Mouse (Mus musculus): ENCODE data around the gene Ppp1r13b. TPM values are rescaled to one million over a fixed set of nuclear protein-coding genes. Genes with fewer than 3 reads are reported as not detected.

Gene Ppp1r13b
- polyA plus RNA-seq, 1 experiment from 2014 or later = 17.9 TPM

DNA sequence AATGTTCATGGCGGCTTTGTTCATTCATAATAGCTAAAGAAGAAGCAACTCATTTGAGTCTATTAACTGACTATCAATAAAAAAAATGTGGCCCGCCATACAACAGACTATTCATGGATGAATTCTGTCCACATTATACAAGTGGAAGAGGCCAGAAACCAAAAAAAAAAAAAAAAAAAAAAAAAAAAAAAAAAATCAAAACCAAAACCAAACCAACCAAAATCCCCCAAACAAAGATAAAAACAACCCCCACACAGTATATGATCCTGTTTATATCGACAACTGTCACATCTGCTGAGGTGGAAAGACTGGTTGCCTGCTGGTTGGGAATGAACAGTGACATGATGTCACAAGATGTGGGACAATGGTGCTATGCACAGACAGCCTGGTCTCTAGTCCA lies 32.4 kb downstream of the Ppp1r13b start:
- no peaks in the 10 kb centered on the region for H3K9me3 ChIP-seq (ENCODE audit: control insufficient read depth, low read length)
- WGBS = 86% methylated on average over 3 of the region's 3 CpGs
- H3K27ac ChIP-seq (ENCODE audit: low read depth, low read length) = no peak overlapping the region
- no peaks in the 10 kb centered on the region for H3K27me3 ChIP-seq (replicated peaks; ENCODE audit: control insufficient read depth, insufficient read depth, low read length)
- 0 out of 2 replicates have a peak, but pooled peaks cover 5% of the 10 kb centered on the region for H3K36me3 ChIP-seq (ENCODE audit: control insufficient read depth, insufficient read depth, low read length)
- no peak overlapping the region for H3K4me2 ChIP-seq (ENCODE audit: low read length)
- no peaks in the 10 kb centered on the region for H3K4me1 ChIP-seq (ENCODE audit: control insufficient read depth, insufficient read depth, low read depth, low read length)
- no peak overlapping the region for H3K9ac ChIP-seq (ENCODE audit: low read depth, low read length)
- no peak for ATAC-seq
- H3K4me3 ChIP-seq (ENCODE audit: low read length) = no peak overlapping the region

DNA sequence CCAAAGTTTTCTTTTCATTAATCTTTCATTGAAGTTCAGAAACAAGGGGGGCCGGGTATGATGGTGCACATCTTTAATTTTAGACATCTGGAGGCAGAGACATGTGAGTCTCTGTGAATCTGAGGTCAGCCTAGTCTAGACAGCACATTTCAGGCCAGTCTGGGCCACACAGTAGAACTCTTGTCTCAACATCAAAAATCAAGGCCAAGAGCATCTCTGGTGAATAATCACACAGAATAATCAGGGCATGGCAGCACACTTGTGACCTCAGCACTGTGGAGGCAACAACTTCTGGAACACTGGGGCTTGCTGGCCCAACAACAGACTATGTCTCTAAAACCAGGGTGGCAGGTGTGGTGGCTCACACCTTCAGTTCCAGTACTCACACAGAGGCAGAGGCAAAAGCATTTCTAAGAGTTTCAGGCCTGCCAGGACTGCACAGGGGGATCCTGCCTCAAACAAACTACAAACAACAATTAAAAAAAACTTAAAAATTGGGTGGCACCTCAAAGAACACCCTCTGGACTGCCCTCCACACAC lies 33.2 kb downstream of the Ppp1r13b start:
- H3K9me3 ChIP-seq (ENCODE audit: control insufficient read depth, low read length) = no peaks in the 10 kb centered on the region
- WGBS = 85% methylated on average over 1 of the region's 1 CpGs
- no peaks in the 10 kb centered on the region for H3K27me3 ChIP-seq (replicated peaks; ENCODE audit: control insufficient read depth, insufficient read depth, low read length)
- no peak overlapping the region for H3K4me2 ChIP-seq (ENCODE audit: low read length)
- H3K4me3 ChIP-seq (ENCODE audit: low read length) = no peak overlapping the region
- no peak overlapping the region for H3K9ac ChIP-seq (ENCODE audit: low read depth, low read length)
- no peak overlapping the region for H3K27ac ChIP-seq (ENCODE audit: low read depth, low read length)
- H3K36me3 ChIP-seq (ENCODE audit: control insufficient read depth, insufficient read depth, low read length) = 0 out of 2 replicates have a peak, but pooled peaks cover 5% of the 10 kb centered on the region
- no peaks in the 10 kb centered on the region for H3K4me1 ChIP-seq (ENCODE audit: control insufficient read depth, insufficient read depth, low read depth, low read length)
- no peak for ATAC-seq

DNA sequence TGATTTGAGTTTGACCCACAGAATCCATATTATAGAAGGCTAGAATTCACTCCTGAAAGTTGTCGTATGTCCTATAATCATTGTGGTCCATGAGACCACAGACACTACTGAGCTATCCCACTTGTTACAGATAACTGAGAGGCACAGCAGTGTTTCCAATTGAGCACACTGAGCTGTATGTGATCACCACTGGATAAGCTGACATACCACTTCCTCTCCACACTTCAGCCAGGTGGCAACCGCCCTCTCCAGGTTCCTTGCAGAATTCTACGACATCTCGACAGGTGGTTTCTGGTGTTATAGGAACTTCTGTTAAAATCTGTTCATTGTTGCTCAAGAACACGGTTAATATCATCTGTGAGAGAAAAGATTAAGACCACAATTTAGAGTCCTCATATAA lies 35.8 kb downstream of the Ppp1r13b start:
- no peak overlapping the region for H3K4me2 ChIP-seq (ENCODE audit: low read length)
- no peaks in the 10 kb centered on the region for H3K9me3 ChIP-seq (ENCODE audit: control insufficient read depth, low read length)
- WGBS = 89% methylated on average over 5 of the region's 5 CpGs
- no peaks in the 10 kb centered on the region for H3K4me1 ChIP-seq (ENCODE audit: control insufficient read depth, insufficient read depth, low read depth, low read length)
- H3K4me3 ChIP-seq (ENCODE audit: low read length) = no peak overlapping the region
- peaks cover 7% of the 10 kb centered on the region; the same call in 1 of the 2 replicates for H3K36me3 ChIP-seq (ENCODE audit: control insufficient read depth, insufficient read depth, low read length)
- H3K27me3 ChIP-seq (replicated peaks; ENCODE audit: control insufficient read depth, insufficient read depth, low read length) = no peaks in the 10 kb centered on the region
- no peak overlapping the region for H3K27ac ChIP-seq (ENCODE audit: low read depth, low read length)
- no peak for ATAC-seq
- H3K9ac ChIP-seq (ENCODE audit: low read depth, low read length) = no peak overlapping the region

DNA sequence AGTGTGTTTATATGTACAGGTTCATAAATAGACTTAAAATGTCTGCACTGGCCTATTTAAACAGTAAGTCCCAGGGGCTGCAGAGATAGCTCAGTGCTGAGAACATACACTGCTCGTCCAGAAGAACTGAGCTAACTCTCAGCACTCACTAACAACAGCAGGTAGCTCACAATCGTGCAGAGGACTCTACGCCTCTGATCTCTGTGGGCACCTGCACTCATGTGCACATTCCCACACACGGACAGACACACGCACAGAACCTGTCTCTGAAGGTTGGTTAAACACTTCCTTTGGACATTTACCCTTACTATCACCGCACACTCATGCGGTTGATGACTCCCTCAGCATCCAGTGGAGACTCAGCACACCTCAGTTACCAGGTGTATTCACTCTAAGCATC lies 37.1 kb downstream of the Ppp1r13b start:
- Histone ChIP-seq H3K4me2 (ENCODE audit: low read length) (no peak overlapping the region), H3K4me1 (ENCODE audit: control insufficient read depth, insufficient read depth, low read depth, low read length) (no peaks in the 10 kb centered on the region), H3K4me3 (ENCODE audit: low read length) (no peak overlapping the region), H3K27me3 (replicated peaks; ENCODE audit: control insufficient read depth, insufficient read depth, low read length) (no peaks in the 10 kb centered on the region), H3K9me3 (ENCODE audit: control insufficient read depth, low read length) (no peaks in the 10 kb centered on the region), H3K9ac (ENCODE audit: low read depth, low read length) (no peak overlapping the region), H3K27ac (ENCODE audit: low read depth, low read length) (no peak overlapping the region), H3K36me3 (ENCODE audit: control insufficient read depth, insufficient read depth, low read length) (peaks cover 11% of the 10 kb centered on the region; the same call in 1 of the 2 replicates)
- WGBS = 89% methylated on average over 7 of the region's 7 CpGs
- ATAC-seq = no peak

DNA sequence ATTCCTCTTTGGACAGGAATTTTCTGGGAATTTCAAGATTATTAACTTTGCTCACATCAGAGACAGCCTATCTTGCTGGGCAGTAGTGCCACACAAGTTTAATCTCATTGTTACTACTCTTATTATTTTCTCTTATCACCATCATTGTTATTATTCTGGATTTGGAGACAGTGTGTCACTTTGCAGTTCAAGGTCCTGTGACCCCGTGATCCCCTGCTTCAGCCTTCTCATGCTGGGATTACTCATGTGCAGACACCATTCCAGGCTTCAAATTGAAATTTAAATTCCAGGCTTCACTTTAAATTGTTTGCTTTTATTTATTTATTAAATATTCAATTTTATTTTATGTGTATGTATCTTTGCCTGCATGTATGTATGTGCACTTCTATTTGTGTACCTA lies 38.1 kb downstream of the Ppp1r13b start:
- ATAC-seq = no peak
- 96% methylated on average over 1 of the region's 1 CpGs for WGBS
- H3K36me3 ChIP-seq (ENCODE audit: control insufficient read depth, insufficient read depth, low read length) = peaks cover 11% of the 10 kb centered on the region; the same call in 1 of the 2 replicates
- no peak overlapping the region for H3K27ac ChIP-seq (ENCODE audit: low read depth, low read length)
- H3K4me1 ChIP-seq (ENCODE audit: control insufficient read depth, insufficient read depth, low read depth, low read length) = no peaks in the 10 kb centered on the region
- no peaks in the 10 kb centered on the region for H3K27me3 ChIP-seq (replicated peaks; ENCODE audit: control insufficient read depth, insufficient read depth, low read length)
- no peaks in the 10 kb centered on the region for H3K9me3 ChIP-seq (ENCODE audit: control insufficient read depth, low read length)
- no peak overlapping the region for H3K4me2 ChIP-seq (ENCODE audit: low read length)
- no peak overlapping the region for H3K4me3 ChIP-seq (ENCODE audit: low read length)
- H3K9ac ChIP-seq (ENCODE audit: low read depth, low read length) = no peak overlapping the region

DNA sequence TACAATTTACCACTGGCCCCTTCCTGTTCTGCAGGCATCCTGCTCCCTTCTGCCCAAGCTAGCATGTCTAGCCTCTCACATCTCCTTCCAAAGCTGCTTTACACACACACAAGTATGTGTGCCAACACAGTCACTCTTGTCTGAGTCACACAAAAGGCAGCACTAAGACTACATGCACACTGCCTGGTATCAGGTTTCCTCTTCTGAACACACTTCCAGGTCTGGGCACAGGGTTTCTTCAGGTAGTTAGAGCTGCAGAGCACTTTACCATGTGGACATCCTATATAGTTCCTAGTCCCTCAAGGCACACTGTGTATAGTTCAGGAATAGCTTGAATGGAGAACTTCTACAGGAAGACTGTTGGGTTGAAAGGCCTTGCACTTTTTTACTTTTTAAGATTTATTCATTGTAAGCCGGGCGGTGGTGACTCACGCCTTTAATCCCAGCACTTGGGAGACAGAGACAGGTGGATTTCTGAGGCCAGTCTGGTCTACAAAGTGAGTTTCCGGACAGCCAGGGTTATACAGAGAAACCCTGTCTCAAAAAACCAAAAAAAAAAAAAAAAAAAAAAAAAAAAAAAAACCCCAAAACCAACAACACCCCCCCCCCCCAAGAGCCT lies 43.6 kb downstream of the Ppp1r13b start:
- H3K36me3 ChIP-seq (ENCODE audit: control insufficient read depth, insufficient read depth, low read length) = peaks cover 12% of the 10 kb centered on the region
- H3K4me3 ChIP-seq (ENCODE audit: low read length) = no peak overlapping the region
- H3K9me3 ChIP-seq (ENCODE audit: control insufficient read depth, low read length) = no peaks in the 10 kb centered on the region
- H3K27ac ChIP-seq (ENCODE audit: low read depth, low read length) = no peak overlapping the region
- H3K9ac ChIP-seq (ENCODE audit: low read depth, low read length) = no peak overlapping the region
- H3K4me1 ChIP-seq (ENCODE audit: control insufficient read depth, insufficient read depth, low read depth, low read length) = no peaks in the 10 kb centered on the region
- ATAC-seq = no peak
- no peak overlapping the region for H3K4me2 ChIP-seq (ENCODE audit: low read length)
- H3K27me3 ChIP-seq (replicated peaks; ENCODE audit: control insufficient read depth, insufficient read depth, low read length) = no peaks in the 10 kb centered on the region
- 87% methylated on average over 4 of the region's 4 CpGs for whole genome bisulfite sequencing

DNA sequence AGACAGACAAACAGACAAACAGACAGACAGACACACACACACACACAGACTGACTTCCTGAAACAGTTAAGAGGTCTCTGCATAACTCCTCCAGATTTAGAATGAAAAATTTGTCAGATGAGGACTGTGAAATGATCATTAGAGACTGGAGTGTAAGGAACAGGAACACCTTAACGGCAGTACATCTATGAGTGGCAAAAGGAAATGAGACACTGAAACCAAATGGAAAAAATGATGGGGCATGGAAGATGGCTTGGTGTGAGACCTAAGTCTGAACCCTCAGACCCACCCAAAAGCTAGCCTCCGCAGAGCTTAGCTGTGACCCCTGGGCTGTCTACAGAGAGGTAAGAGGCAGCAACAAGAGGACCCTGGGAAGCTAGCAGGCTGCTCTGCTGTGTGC lies 52.5 kb downstream of the Ppp1r13b start:
- Histone ChIP-seq H3K4me1 (ENCODE audit: control insufficient read depth, insufficient read depth, low read depth, low read length) (no peaks in the 10 kb centered on the region), H3K9ac (ENCODE audit: low read depth, low read length) (no peak overlapping the region), H3K9me3 (ENCODE audit: control insufficient read depth, low read length) (no peaks in the 10 kb centered on the region), H3K27me3 (replicated peaks; ENCODE audit: control insufficient read depth, insufficient read depth, low read length) (no peaks in the 10 kb centered on the region), H3K36me3 (ENCODE audit: control insufficient read depth, insufficient read depth, low read length) (no peaks in the 10 kb centered on the region), H3K4me3 (ENCODE audit: low read length) (no peak overlapping the region), H3K27ac (ENCODE audit: low read depth, low read length) (no peak overlapping the region), H3K4me2 (ENCODE audit: low read length) (no peak overlapping the region)
- WGBS = 91% methylated on average over 2 of the region's 2 CpGs
- ATAC-seq = no peak

DNA sequence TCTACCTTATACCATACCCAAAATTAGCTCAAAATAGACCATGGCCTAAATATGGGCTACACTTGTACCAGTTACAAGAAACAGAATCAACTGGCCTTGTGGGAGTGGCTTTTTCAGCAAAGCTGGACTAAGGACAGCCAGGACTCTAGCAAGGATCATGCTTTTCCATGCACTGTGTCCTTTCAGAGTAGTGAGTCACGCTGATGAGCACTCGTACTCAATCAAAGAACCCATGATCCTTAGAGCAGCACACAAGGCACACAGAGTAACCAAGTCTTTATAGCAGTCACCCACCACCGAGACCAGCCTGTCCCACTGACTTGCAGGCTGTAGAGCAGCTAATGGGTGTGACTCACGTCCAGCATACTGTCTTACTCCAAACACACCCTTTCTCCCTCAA lies 54.4 kb downstream of the Ppp1r13b start:
- H3K9ac ChIP-seq (ENCODE audit: low read depth, low read length) = no peak overlapping the region
- no peaks in the 10 kb centered on the region for H3K9me3 ChIP-seq (ENCODE audit: control insufficient read depth, low read length)
- no peaks in the 10 kb centered on the region for H3K4me1 ChIP-seq (ENCODE audit: control insufficient read depth, insufficient read depth, low read depth, low read length)
- H3K27ac ChIP-seq (ENCODE audit: low read depth, low read length) = no peak overlapping the region
- no peak for ATAC-seq
- no peaks in the 10 kb centered on the region for H3K36me3 ChIP-seq (ENCODE audit: control insufficient read depth, insufficient read depth, low read length)
- no peak overlapping the region for H3K4me2 ChIP-seq (ENCODE audit: low read length)
- WGBS = 68% methylated on average over 4 of the region's 4 CpGs
- no peak overlapping the region for H3K4me3 ChIP-seq (ENCODE audit: low read length)
- H3K27me3 ChIP-seq (replicated peaks; ENCODE audit: control insufficient read depth, insufficient read depth, low read length) = no peaks in the 10 kb centered on the region

DNA sequence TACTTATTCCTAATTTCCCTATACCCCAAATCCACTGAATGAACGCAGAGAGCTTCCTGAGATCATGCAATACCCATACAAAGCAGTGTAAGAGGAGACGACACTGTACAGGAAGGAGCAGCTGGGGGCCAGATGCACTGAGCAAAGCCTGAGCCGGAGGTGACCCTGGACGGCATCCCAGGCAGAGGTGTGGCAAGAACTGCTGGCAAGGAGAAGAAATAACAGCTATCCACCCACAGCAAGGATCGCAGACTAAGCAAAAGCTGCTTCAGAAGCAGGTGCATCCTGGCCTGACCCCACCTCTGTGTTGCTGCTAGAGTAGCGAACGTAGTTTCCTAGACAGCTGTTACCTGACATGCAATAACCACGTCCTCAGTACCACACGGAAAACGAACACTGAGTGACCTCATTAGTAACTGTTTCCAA lies 54.9 kb downstream of the Ppp1r13b start:
- no peak overlapping the region for H3K9ac ChIP-seq (ENCODE audit: low read depth, low read length)
- H3K4me3 ChIP-seq (ENCODE audit: low read length) = no peak overlapping the region
- WGBS = 68% methylated on average over 10 of the region's 10 CpGs
- no peaks in the 10 kb centered on the region for H3K36me3 ChIP-seq (ENCODE audit: control insufficient read depth, insufficient read depth, low read length)
- no peaks in the 10 kb centered on the region for H3K27me3 ChIP-seq (replicated peaks; ENCODE audit: control insufficient read depth, insufficient read depth, low read length)
- no peak overlapping the region for H3K27ac ChIP-seq (ENCODE audit: low read depth, low read length)
- no peak for ATAC-seq
- no peaks in the 10 kb centered on the region for H3K9me3 ChIP-seq (ENCODE audit: control insufficient read depth, low read length)
- no peak overlapping the region for H3K4me2 ChIP-seq (ENCODE audit: low read length)
- no peaks in the 10 kb centered on the region for H3K4me1 ChIP-seq (ENCODE audit: control insufficient read depth, insufficient read depth, low read depth, low read length)

Measured in hindbrain, embryonic 16.5 days (tissue).